Mouse (Mus musculus) urinary bladder, postnatal 14 days (tissue): ENCODE results near the gene Sfxn5.

Experiments
- DNase-seq: peaks from one replicate; pipeline ENCODE4 v3.0.0; 2021; ENCODE audit warnings: low spot score

Sfxn5 gene

GRCm38 (mm10) chr6:85364439-85364838, 31.2 kb upstream of the Sfxn5 start:
- no peak for DNase-seq

- no peak for DNase-seq
Observed at GRCm38 (mm10) chr6:85363906-85364260, 30.7 kb upstream of the Sfxn5 start.

GRCm38 (mm10) chr6:85363231-85363905, 30.1 kb upstream of the Sfxn5 start:
- no peak for DNase-seq

- DNase-seq = no peak
Observed at GRCm38 (mm10) chr6:85362610-85363009, 29.4 kb upstream of the Sfxn5 start.

- DNase-seq = no peak
Observed at GRCm38 (mm10) chr6:85360311-85360710, 27.1 kb upstream of the Sfxn5 start.

- no peak for DNase-seq
Observed at GRCm38 (mm10) chr6:85358877-85359276, 25.7 kb upstream of the Sfxn5 start.

- DNase-seq = no peak
Observed at GRCm38 (mm10) chr6:85356682-85357465, 23.7 kb upstream of the Sfxn5 start.

GRCm38 (mm10) chr6:85355753-85356152, 22.5 kb upstream of the Sfxn5 start:
- no peak for DNase-seq

GRCm38 (mm10) chr6:85354709-85355108, 21.5 kb upstream of the Sfxn5 start:
- DNase-seq = no peak

- no peak for DNase-seq
Observed at GRCm38 (mm10) chr6:85353706-85354105, 20.5 kb upstream of the Sfxn5 start.

GRCm38 (mm10) chr6:85350157-85350556, 16.9 kb upstream of the Sfxn5 start:
- DNase-seq = no peak

GRCm38 (mm10) chr6:85349246-85349645, 16.0 kb upstream of the Sfxn5 start:
- DNase-seq = peak; percentile 77

GRCm38 (mm10) chr6:85348133-85348532, 14.9 kb upstream of the Sfxn5 start:
- no peak for DNase-seq

GRCm38 (mm10) chr6:85346028-85346634, 12.9 kb upstream of the Sfxn5 start:
- peak; percentile 90 for DNase-seq

GRCm38 (mm10) chr6:85344929-85345328, 11.7 kb upstream of the Sfxn5 start:
- no peak for DNase-seq

- no peak for DNase-seq
Observed at GRCm38 (mm10) chr6:85343027-85343426, 9.8 kb upstream of the Sfxn5 start.

GRCm38 (mm10) chr6:85341814-85342501, 8.7 kb upstream of the Sfxn5 start:
- DNase-seq = no peak

GRCm38 (mm10) chr6:85340184-85340583, 7.0 kb upstream of the Sfxn5 start:
- DNase-seq = no peak

GRCm38 (mm10) chr6:85339273-85339901, 6.2 kb upstream of the Sfxn5 start:
- DNase-seq = peak; percentile 55

GRCm38 (mm10) chr6:85336944-85337343, 3.7 kb upstream of the Sfxn5 start:
- DNase-seq = no peak

GRCm38 (mm10) chr6:85335352-85335751, 2.1 kb upstream of the Sfxn5 start:
- DNase-seq = no peak

GRCm38 (mm10) chr6:85334851-85335250, 1.6 kb upstream of the Sfxn5 start:
- DNase-seq = no peak
